Mouse (Mus musculus) kidney, adult 11 months (tissue): Measurements from ENCODE around the gene Coro1b.

ENCODE experiments used
- DNase-seq: peaks from one replicate; pipeline ENCODE4 v3.0.0; 2022

Gene Coro1b

GRCm38 (mm10) chr19:4192251-4192985 lies 44.0 kb downstream of the Coro1b start:
- no peak for DNase-seq

DNA sequence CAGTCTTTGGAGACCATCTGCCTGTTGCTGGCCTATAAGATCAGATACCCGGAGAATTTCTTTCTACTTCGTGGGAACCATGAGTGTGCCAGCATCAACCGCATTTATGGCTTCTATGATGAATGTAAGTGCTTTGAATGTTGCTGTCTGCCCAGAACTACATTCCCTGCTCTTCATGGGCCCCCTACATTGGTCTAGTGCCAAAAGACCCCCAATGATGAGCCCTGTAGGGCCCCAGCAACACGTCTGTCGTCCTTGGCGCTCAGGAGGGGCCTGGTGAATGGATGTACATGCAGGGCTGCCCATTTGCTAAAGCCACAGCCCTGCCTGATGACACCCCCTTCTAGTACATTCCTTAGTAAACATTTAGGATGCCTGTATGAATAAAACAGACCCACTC lies 44.7 kb downstream of the Coro1b start:
- DNase-seq: no peak

DNA sequence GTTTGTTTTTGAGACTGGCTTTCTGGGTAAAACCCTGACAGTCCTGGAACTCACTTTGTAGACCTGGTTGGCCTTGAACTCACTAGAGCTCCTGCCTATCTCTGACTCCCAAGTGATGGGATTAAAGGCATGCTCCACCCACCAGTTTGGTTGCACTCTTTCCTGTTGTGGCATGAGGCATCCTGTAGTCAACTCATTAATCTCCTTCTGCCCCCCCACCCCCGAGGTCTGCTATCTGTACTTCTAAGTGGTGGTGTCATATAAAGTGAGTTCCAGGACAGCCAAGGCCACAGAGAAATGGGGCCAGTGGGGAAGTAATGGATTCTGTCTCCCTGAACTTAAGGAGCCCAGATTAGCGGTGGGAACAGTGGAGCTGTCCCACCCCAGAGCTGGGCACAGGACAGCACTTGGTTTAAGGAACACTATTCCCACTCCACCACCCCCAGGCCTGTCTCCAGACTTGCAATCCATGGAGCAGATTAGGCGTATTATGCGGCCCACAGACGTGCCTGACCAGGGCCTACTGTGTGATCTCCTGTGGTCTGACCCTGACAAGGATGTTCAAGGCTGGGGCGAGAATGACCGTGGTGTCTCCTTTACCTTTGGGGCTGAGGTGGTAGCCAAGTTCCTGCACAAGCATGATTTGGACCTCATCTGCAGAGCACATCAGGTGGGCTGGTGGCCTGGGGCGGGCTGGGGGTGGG lies 45.8 kb downstream of the Coro1b start:
- DNase-seq: no peak

- DNase-seq: no peak
Measured at GRCm38 (mm10) chr19:4194776-4195650, 46.6 kb downstream of the Coro1b start.

DNA sequence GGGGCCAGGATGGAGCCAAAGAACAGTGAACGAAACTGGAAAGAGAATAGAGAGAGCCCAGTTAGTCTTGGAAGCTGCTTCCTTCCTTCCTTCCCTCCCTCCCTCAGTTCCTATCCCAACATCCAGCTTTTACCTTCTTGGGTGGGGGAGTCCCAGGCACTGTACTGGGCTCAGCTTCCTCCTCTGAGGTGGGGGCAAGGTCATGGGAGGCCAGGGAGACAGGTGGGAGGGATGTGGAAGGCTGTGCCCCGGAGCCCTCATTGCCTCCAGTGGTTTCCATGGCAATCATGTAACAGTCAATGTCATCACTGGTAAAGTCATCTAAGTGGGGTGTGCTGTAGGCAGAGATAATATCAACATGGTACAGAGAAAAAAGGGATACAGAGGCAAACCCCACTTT lies 47.6 kb downstream of the Coro1b start:
- DNase-seq: no peak

- no peak for DNase-seq
Measured at GRCm38 (mm10) chr19:4196548-4196947, 48.1 kb downstream of the Coro1b start.

- DNase-seq: no peak
Measured at GRCm38 (mm10) chr19:4197180-4197579, 48.8 kb downstream of the Coro1b start.

DNA sequence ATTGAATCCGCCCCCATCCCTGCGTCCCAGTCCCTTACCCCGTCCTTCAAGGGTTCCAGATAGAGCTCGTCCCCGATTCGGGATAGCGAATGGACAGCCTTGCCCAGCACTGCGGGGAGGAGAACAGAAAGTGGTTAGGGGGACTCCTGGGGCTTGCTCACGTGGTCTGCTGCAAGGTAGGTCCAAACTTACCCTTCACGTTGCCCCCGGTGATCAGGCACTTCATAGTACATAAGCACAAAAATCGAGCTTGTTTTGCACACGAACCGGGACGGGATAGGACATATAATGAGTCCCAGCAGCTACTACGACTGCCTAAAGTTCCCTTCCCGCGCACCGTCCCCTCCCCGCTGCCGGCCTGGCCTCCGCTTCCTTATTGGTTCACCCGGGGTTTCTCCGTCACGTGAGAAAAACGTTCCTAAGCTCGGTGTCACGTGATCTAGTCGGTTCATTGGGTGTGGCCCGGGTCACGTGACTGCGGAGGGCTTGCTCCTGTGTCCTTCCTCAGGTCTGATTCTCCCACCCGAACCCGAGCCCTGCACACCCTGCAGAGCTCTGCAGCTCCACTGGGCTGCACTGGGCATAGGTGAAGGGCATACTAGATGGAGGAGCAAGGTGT lies 53.0 kb downstream of the Coro1b start, which contains the start of gene Rad9a:
Rad9a (minus strand) TSS at position 372 of the 619 bp plus-strand sequence.
- DNase-seq: peak; percentile 98

- DNase-seq: no peak
Measured at GRCm38 (mm10) chr19:4202149-4202548, 53.7 kb downstream of the Coro1b start.

GRCm38 (mm10) chr19:4203148-4203547 lies 54.7 kb downstream of the Coro1b start:
- DNase-seq: no peak
